Mouse (Mus musculus) embryonic facial prominence, embryonic 14.5 days (tissue): ENCODE measurements at regions not wholly inside any gene's neighbourhood (a gene's known extent, or its start where the extent isn't known, plus 50 kb on each side); places are given as distances from the start of the nearest gene placed in this dataset.
"Not testable (repeated sequence)": the region's sequence is repeated elsewhere in the genome, so short reads cannot be mapped to it uniquely, and the experiment has no call there.

Experiments
- ATAC-seq: fragments of 200-750 bp; cut with Nextera tagmentation; 2 replicates; pipeline ENCODE4 v1.8.0; 2017; ENCODE audit warnings: low read depth, moderate number of reproducible peaks, moderate TSS enrichment
- DNase-seq: peaks from one replicate; pipeline ENCODE4 v3.0.0-alpha.2; 2015; ENCODE audit warnings: low spot score
- H3K27ac ChIP-seq: fragments of 300-500 bp; sonication (generic); replicated peaks from 2 replicates; pipeline ENCODE4 v1.5.1; 2014; ENCODE audit warnings: low read depth, mild to moderate bottlenecking, low read length, moderate library complexity
- H3K27me3 ChIP-seq: fragments of 300-500 bp; sonication (generic); replicated peaks from 2 replicates; pipeline ENCODE4 v1.6.1; 2014; ENCODE audit warnings: low read length; ENCODE audit not compliant: control insufficient read depth, insufficient read depth
- H3K36me3 ChIP-seq: fragments of 300-500 bp; sonication (generic); 2 replicates; pipeline ENCODE4 v1.6.1; 2014; ENCODE audit warnings: low read length, mixed read lengths; ENCODE audit not compliant: control insufficient read depth, insufficient read depth
- H3K4me1 ChIP-seq: fragments of 300-500 bp; sonication (generic); 2 replicates; pipeline ENCODE4 v1.6.1; 2014; ENCODE audit warnings: antibody characterized with exemption, low read length; ENCODE audit not compliant: control insufficient read depth, insufficient read depth
- H3K4me2 ChIP-seq: fragments of 300-500 bp; sonication (generic); 2 replicates; pipeline ENCODE4 v1.6.1; 2014; ENCODE audit warnings: low read depth, mild to moderate bottlenecking, low read length, moderate library complexity, mixed read lengths
- H3K4me3 ChIP-seq: fragments of 300-500 bp; sonication (generic); 2 replicates; pipeline ENCODE4 v1.5.1; 2014; ENCODE audit warnings: low read depth, mild to moderate bottlenecking, low read length
- H3K9ac ChIP-seq: fragments of 300-500 bp; sonication (generic); 2 replicates; pipeline ENCODE4 v1.6.1; 2014; ENCODE audit warnings: low read depth, mild to moderate bottlenecking, low read length, moderate library complexity, mixed read lengths
- H3K9me3 ChIP-seq: fragments of 300-500 bp; sonication (generic); 2 replicates; pipeline ENCODE4 v1.6.1; 2016; ENCODE audit warnings: low read length; ENCODE audit not compliant: control insufficient read depth
- WGBS: fragments of 180-500 bp; shearing (Covaris S2); extraction: QIAGEN DNeasy Blood & Tissue Kit; methylation state at CpG from one replicate; pipeline ENCODE4 v1.1.7; 2014; 5-methylcytosine and 5-hydroxymethylcytosine counted together

- ATAC-seq, result no peak
- Histone ChIP-seq H3K4me2 (no peak overlapping the region), H3K27me3 (no peaks in the 10 kb centered on the region), H3K9ac (no peak overlapping the region), H3K4me3 (no peak overlapping the region), H3K9me3 (no peaks in the 10 kb centered on the region), H3K4me1 (no peaks in the 10 kb centered on the region), H3K36me3 (no peaks in the 10 kb centered on the region), H3K27ac (no peak overlapping the region)
- DNase-seq, result no peak
- WGBS, result 86% methylated on average over 4 of the region's 4 CpGs
Measured at GRCm38 (mm10) chr6:101674846-101675245, 297.1 kb upstream of the Pdzrn3 start.

- no peaks in the 10 kb centered on the region for H3K27me3 ChIP-seq
- no peaks in the 10 kb centered on the region for H3K9me3 ChIP-seq
- H3K9ac ChIP-seq, result no peak overlapping the region
- H3K4me1 ChIP-seq, result no peaks in the 10 kb centered on the region
- 52% methylated on average over 5 of the region's 5 CpGs for WGBS
- H3K36me3 ChIP-seq, result no peaks in the 10 kb centered on the region
- no peak overlapping the region for H3K4me3 ChIP-seq
- no peak overlapping the region for H3K4me2 ChIP-seq
- DNase-seq (no peak), ATAC-seq (no peak)
- H3K27ac ChIP-seq, result no peak overlapping the region
Measured at GRCm38 (mm10) chr6:101670770-101671169, 293.1 kb upstream of the Pdzrn3 start.

- no peak overlapping the region for H3K27ac ChIP-seq
- no peaks in the 10 kb centered on the region for H3K27me3 ChIP-seq
- no peaks in the 10 kb centered on the region for H3K36me3 ChIP-seq
- WGBS, result 68% methylated on average over 5 of the region's 5 CpGs
- H3K4me2 ChIP-seq, result no peak overlapping the region
- H3K9me3 ChIP-seq, result no peaks in the 10 kb centered on the region
- ATAC-seq (no peak), DNase-seq (no peak)
- H3K4me3 ChIP-seq, result no peak overlapping the region
- no peak overlapping the region for H3K9ac ChIP-seq
- H3K4me1 ChIP-seq, result no peaks in the 10 kb centered on the region
Measured at GRCm38 (mm10) chr6:101669118-101669845, 291.6 kb upstream of the Pdzrn3 start.

GRCm38 (mm10) chr6:101654351-101654750, 276.7 kb upstream of the Pdzrn3 start:
- no peaks in the 10 kb centered on the region for H3K4me1 ChIP-seq
- H3K27ac ChIP-seq, result no peak overlapping the region
- 82% methylated on average over 6 of the region's 6 CpGs for WGBS
- no peaks in the 10 kb centered on the region for H3K36me3 ChIP-seq
- H3K4me2 ChIP-seq, result no peak overlapping the region
- ATAC-seq (no peak), DNase-seq (no peak)
- H3K9me3 ChIP-seq, result no peaks in the 10 kb centered on the region
- H3K4me3 ChIP-seq, result no peak overlapping the region
- no peaks in the 10 kb centered on the region for H3K27me3 ChIP-seq
- H3K9ac ChIP-seq, result no peak overlapping the region

GRCm38 (mm10) chr6:101650348-101650747, 272.7 kb upstream of the Pdzrn3 start:
- not testable (repeated sequence) for H3K4me3 ChIP-seq, H3K27me3 ChIP-seq, ATAC-seq, H3K27ac ChIP-seq, H3K4me2 ChIP-seq, H3K36me3 ChIP-seq, H3K4me1 ChIP-seq, H3K9ac ChIP-seq, H3K9me3 ChIP-seq
- DNase-seq, result peak; percentile 79
- 5% methylated on average over 5 of the region's 6 CpGs for WGBS

- Histone ChIP-seq H3K27ac (no peak overlapping the region), H3K4me2 (no peak overlapping the region), H3K4me3 (no peak overlapping the region), H3K27me3 (no peaks in the 10 kb centered on the region), H3K36me3 (no peaks in the 10 kb centered on the region), H3K4me1 (no peaks in the 10 kb centered on the region), H3K9me3 (no peaks in the 10 kb centered on the region), H3K9ac (no peak overlapping the region)
- no peak for ATAC-seq
- whole genome bisulfite sequencing, result 79% methylated on average over 1 of the region's 1 CpGs
- no peak for DNase-seq
Measured at GRCm38 (mm10) chr6:101617295-101617694, 239.6 kb upstream of the Pdzrn3 start.

GRCm38 (mm10) chr6:101616776-101617175, 239.1 kb upstream of the Pdzrn3 start:
- 38% methylated on average over 3 of the region's 3 CpGs for WGBS

GRCm38 (mm10) chr6:101609015-101609414, 231.3 kb upstream of the Pdzrn3 start:
- no peaks in the 10 kb centered on the region for H3K27me3 ChIP-seq
- WGBS, result 77% methylated on average over 4 of the region's 4 CpGs

More at GRCm38 (mm10) chr6:101616776-101617175, 239.1 kb upstream of the Pdzrn3 start:
- no peak for ATAC-seq
- Histone ChIP-seq H3K4me3 (no peak overlapping the region), H3K27me3 (no peaks in the 10 kb centered on the region), H3K9ac (no peak overlapping the region), H3K27ac (no peak overlapping the region), H3K9me3 (no peaks in the 10 kb centered on the region), H3K4me2 (no peak overlapping the region), H3K36me3 (no peaks in the 10 kb centered on the region), H3K4me1 (no peaks in the 10 kb centered on the region)
- peak; percentile 71 for DNase-seq

GRCm38 (mm10) chr6:101603083-101603482, 225.4 kb upstream of the Pdzrn3 start:
- H3K4me1 ChIP-seq, result no peaks in the 10 kb centered on the region
- no peak for DNase-seq
- no peaks in the 10 kb centered on the region for H3K27me3 ChIP-seq
- no peak for ATAC-seq
- no peaks in the 10 kb centered on the region for H3K36me3 ChIP-seq
- H3K9me3 ChIP-seq, result no peaks in the 10 kb centered on the region
- H3K9ac ChIP-seq, result no peak overlapping the region
- no peak overlapping the region for H3K27ac ChIP-seq
- no peak overlapping the region for H3K4me3 ChIP-seq
- 46% methylated on average over 6 of the region's 6 CpGs for WGBS
- H3K4me2 ChIP-seq, result no peak overlapping the region

More at GRCm38 (mm10) chr6:101609015-101609414, 231.3 kb upstream of the Pdzrn3 start:
- Histone ChIP-seq H3K4me3 (no peak overlapping the region), H3K4me2 (no peak overlapping the region), H3K4me1 (no peaks in the 10 kb centered on the region), H3K36me3 (no peaks in the 10 kb centered on the region), H3K9me3 (no peaks in the 10 kb centered on the region), H3K27ac (no peak overlapping the region), H3K9ac (no peak overlapping the region)
- ATAC-seq (no peak), DNase-seq (no peak)
